Mouse (Mus musculus) lung, postnatal 14 days (tissue): ENCODE results near the gene Rnf7.
A peak's percentile ranks its signal among the peaks of the same experiment; 100 is the strongest.

Experiments used
- DNase-seq: peaks from one replicate; pipeline ENCODE4 v3.0.0; 2021

The Rnf7 gene

DNA sequence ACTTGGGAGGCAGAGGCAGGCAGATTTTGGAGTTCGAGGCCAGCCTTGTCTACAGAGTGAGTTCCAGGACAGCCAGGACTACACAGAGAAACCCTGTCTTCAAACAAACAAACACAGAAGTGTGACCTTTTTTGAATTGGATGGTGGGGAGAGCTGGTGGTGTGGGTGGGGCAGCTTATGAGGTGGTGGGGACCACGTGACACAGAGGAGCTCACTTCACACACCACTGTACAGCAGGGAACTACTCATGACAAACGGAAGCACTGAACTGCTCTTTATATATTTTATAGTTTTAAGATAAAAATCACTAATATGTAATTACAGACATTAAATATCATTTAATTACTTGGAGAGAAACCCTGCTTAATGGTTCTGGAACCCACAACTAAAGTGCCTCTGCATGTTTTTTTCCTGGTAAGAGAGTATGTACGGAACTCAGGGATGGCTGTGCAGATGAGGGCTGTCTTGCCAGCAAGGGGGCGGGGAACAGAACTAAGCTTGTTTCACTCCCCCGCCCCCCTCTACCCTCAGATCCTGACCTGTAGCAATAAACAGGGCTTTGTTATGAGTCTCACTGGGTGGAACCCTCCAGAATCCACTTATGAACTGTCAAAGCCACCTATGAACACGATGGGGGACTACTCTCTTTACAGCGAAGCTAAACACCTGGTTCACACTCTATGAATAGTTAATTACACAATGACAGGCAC lies 8.8 kb downstream of the Rnf7 start:
- no peak for DNase-seq

DNA sequence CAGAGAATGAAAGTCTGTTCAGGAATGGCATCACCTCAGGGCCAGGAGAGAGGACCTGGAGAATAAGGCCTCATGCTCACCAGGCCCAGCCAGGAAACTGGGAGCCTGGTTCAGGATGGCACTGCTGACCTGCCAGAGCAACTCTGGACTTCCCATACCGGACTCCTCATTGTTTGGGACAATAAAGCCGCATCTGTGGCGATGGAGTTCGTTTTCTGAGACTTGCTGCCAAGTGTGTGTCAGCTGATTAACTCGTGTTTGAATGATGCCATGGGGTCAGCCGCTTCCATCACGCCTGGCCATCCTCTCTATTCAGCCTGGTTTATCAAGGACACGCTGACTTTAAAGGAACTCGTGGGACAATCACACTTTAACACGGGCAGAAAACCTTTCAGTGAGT lies 14.8 kb downstream of the Rnf7 start:
- no peak for DNase-seq

DNA sequence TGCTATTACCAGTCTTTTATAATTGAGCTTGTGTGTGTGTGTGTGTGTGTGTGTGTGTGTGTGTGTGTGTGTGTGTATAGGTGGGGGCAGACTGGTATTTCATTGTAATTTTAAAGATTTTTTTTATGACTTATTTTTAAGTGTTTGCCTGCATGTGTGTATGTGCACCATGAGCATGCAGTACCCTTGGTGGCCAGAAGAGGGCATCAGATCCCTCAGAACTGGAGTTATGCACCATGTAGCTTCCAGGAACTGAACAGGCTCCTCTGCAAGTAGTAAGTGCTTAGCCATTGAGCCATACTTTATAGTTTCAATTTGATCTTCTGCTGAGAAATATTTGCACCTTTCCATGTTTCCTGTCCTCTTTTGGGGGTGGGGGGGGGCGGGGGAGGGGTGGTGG lies 16.9 kb downstream of the Rnf7 start:
- no peak for DNase-seq

DNA sequence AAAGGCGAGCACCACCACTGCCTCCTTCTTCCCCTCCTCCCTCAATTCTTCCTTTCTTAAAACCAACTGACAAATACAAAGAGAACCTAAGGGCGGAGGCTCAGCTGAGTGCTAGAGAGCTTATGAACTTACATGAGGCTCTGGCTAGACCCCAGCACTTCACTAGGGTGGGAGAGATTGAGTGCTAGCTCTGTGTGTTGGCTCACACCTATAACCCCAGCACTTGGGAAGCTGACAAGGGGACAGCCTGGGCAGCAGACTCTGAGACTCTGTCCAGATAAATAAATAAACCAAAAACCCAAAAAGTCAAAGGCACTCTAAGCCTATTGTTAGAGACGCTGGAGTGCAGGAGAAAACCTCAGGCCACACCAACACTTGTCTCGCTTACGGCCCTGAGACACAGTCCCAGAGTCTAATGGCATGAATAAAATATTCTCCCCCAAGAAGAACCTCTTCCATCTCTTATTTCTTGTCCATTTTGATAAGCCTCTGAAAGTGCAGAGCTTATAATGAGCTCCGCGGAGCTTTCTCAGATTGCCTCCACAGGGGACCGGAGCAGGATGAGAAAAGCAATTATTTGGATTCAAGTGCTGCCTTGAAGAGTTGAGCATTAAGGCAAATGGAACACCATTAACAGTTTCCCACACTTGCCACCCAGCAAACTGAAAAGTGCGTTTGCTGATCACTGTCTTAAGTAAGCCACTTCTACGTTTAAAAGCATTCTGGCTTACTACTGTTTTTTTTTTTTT lies 18.2 kb downstream of the Rnf7 start:
- no peak for DNase-seq

DNA sequence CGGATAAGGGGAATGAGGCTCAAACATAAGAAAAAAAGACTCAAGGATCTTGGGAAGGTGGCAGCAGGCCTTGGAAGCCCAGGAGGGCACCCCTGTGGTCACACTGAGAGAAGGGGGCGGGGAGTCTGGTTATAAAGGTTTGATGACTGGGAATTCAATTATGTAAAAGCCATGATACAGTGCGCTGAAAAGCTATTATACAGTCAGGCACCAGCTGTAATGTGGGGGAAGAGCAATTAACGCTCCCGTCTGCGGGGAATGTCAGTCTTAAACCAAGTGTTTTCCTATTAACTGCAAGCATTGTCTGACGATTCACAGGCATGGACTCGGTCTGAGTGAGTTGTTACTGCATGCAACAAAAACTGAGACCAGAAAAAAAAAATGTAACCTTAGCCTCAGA lies 22.9 kb downstream of the Rnf7 start:
- no peak for DNase-seq

DNA sequence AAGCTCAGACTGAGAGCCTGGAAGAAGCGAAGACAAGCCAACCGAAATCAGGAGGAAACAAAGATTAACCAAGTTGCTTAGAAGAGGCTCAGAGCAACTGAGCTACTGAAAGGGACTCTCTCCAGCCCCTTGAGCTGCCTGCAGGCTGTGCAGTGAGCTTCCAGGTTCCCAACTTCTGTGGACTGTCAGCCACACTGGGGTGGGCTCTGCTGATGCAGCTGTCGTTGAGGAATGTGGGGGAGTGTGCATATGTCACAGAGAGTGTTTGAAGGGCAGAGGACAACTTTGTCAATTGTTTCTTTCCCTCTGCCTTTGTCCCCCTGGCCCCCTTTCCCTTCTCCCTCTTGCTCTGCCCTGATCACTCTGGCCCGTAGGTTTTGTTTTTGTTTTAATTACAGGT lies 25.5 kb downstream of the Rnf7 start:
- DNase-seq, result no peak

DNA sequence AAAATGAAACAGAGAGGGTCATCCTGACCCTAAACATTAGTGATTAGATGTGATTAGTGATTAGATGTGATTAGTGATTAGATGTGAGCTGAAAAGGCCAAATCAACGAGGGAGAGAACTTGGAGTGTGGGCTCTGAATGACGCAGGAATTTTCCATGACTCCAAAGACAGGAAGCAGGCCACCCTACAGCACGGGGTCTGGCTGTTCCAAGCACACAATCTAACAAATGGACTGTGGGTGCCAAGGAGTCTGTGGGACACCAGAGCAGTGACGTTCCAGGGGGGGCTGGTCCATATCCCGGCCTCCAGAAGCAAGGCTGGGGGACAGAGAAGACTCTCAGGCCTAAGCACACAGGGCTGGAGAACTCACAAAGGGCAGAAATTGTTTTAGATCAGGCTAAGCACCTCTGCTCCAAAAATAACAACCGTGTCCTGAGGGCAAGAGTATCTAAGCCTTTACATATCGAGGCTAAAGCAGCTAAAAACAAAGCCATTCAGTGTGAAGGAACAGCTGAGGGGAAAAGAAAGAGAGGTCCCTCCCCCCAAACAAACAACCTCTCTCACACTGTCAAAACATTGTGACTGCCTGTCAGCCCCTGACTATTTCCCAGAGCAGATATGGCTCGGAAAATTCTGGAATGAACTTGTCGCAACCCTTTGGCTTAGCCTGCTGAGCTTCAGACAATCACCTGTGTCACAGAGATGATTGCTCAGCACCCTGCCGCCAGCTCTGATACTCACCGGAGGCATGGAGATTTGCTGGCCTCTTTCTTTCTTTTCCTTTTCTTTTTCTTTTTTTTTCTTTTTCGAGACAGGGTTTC lies 27.4 kb downstream of the Rnf7 start:
- peak; percentile 23 for DNase-seq

DNA sequence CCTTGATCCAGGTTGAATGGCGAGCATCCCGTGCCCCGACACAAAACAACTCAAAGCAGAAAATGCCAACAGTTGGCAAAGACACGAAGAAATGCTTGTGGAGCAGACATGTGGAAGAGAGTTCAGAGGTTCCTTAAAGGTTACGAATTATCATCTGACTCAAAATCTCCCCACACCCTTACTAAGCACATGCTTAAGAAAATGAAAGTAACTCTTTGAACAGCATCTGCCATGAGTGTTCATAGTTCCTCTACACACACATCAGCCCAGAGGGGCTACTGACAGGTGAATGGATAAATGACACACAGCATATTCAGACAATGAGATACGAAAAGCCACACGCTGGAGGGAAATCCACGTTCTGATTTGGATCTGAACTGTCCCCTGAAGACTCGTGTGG lies 29.0 kb downstream of the Rnf7 start:
- no peak for DNase-seq

DNA sequence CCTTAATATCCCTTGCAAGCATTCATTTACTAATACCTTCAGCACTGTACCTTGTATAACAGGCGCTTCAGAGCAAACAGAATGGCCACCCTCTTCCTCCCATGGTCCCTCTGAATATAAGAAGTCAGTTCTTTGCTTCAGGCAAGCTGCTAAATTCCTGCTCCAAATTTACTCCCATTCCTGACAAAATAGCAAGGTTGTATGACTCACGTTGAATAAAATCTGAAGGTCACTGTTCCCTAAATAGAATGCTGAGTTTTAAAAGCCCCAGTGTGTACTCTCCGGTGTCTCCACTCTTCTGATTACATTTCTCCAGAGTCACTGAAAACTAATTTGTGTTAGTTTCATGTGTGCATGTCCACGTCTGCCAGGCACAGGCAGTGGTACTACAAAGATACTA lies 33.1 kb downstream of the Rnf7 start:
- no peak for DNase-seq

DNA sequence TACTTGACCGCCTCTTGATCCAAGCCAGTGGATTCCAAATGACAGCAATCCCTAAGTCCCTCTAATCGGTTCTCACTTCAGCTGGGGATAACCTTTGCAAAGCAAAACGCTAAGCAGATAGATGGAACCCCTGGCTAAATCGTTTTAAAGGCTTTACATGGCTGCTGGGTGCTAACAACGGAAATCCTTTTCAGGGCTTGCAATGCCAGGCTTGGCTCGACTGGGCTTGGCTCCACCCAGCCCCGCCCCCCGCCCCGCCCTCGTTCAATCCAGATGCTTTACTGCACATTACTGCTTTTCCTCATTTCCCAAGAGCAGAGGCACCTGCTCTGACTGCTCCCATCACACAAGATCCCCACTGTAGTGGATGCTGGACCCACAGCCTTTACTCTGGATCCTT lies 36.4 kb downstream of the Rnf7 start:
- DNase-seq, result no peak

DNA sequence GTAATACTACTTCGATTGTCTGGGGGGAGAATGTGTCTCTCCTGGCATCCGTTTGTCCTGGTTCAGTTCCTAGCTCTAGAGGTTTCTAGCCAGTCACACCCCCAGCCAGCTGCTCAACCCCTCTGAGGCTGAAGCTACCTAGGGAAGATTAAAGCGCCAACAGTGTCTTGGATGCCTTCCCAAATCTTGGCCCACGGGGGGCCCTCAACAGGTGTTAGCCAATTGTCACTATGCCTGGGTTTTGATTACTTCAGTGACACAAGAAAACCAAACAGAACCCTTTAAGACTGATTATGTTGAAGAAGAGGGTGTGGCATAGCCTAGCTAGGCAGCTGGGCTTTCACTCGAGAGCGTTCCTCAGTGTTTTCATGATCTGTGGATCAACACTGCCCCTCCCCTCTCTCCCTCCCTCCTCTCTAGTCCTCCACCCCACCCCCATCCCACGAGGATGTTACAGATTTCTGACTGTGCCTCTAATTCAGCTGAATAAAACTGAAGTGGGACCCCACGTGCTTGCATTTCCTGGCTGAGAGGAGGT lies 40.1 kb downstream of the Rnf7 start:
- peak; percentile 46 for DNase-seq

DNA sequence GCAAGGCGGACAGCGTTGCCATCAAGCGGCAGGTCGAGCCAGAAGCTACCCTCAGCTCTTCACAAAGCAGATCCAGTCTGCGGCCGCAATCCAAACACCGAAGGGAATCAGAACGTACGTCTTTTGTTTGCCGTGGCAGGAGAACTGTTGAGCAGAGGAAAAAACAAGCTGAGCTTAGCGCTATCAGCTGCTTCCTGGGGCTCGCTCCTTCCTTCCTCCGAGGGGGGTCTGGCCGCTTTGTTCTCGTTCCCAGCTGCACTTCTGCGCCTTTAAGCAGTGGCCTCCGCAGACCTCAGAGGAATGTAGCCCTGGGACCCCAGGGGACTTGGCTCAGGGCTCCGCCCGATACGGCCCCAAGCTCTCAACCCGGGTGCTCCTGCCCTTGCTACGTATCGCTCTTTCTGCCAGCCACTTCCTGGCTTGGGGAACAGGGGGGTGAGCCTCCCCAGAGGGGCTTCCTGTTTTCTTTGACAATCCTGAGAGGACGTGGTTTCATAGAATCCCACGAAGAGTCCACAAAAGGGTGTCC lies 40.6 kb downstream of the Rnf7 start:
- DNase-seq, result peak; percentile 66

DNA sequence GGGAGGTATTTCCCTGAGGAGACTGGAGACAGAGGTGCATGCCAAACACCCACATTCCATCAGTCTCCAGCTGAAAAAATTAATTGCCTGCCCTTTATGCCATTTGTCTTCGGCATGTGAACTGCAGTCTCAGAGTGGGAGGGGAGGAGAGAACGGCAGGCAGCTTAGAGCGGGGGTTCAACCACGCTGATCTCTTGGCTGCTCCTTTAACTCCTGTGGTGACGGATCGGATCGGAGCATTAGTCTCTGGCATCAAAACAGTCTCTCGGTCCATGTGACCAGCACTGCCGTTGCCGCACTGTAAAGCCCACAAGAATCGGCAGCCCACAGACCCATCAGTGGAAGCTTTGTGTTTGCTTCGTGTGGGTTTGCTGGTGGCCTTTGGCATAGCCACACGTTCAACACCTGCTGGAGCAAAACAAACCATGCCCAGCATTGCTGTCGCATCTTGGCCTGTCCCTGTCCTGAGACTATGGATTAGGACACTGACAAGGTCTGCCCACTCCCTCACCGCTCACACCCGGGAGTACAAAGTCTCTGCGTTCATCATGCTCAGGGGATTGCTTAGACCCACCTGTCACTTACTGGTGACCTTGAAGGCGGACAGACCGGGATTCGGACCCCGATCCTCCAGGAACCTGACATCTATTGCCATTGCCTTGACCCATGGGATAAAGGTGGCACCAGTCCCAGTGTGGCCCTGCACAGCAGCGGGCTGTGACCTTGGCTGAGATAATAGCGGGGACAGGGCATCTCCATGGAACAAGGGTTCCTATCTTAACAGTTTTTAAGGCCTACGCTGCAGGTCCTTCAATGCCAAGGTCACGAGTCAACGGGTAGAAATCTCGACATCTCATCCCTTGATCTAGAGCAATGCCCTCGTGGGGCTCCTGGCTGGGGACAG lies 41.3 kb downstream of the Rnf7 start:
- DNase-seq, result no peak

DNA sequence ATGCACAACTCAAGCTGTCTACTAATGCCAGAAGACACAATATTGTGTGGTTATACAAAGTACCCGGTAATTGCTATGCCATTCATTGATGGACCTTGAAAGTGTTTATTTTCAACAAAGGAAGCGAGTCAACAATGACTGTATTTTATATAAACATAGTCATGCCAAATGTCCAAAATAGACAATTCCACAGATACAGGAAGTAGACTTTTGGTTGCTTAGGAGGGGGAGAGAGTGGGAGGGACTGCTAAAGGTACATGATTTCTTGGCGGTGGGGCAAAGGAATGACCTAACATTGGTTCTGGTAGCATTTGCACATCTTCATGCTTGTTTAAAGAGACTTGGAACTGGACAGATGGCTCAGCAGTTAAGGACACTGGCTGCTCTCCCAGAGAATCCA lies 45.9 kb downstream of the Rnf7 start:
- no peak for DNase-seq

DNA sequence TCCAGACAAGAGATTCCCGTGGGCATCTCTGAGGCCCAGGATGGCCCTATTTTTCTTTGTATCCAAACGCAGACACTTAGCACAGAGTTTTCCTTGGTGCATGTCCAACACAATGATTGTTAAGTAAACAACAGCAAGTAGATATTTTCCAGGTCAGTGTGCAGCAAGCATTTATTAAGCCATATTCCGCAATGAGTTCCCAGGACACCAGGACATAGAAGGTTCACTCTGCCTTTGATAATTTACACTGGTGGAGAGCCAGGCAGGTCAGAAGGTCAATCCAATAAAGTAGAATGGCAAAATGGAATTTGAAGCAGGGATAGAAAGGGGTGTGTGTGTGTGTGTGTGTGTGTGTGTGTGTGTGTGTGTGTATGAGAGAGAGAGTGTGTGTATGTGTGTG lies 47.4 kb downstream of the Rnf7 start:
- DNase-seq, result no peak

DNA sequence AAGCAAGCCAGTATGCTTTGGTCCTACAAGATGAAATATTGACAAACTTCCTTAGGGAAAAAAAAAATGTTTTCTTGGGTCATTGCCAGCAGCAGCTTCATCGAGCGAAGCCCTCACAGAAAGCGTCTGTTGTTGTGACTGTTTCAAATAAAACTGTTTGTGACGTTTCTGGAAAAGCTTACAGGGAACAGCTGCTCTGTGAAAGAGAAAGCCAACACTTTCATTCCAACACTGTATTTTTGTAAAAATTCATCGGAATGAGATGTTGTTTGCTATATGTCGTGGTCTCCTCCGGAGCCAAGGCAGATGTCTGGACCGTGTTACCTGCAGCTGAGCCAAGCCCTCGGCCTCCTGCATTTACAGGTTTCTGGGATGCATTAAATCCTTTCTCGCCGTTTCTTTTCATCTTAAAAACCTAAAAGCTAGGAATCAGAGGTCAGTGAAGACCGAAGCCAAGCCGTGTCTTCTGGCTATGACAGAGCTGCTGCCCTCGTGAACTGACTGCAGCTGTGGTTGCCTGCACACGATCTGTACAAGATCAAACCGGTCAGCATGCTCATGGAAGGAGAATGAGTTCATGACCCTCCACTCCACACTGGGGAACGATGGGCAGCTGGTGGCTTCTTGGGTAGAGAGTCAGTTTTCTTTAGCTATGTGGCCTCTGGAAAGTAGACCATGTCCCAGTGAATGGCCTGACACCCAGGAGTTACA lies 50.0 kb downstream of the Rnf7 start:
- peak; percentile 27 for DNase-seq

DNA sequence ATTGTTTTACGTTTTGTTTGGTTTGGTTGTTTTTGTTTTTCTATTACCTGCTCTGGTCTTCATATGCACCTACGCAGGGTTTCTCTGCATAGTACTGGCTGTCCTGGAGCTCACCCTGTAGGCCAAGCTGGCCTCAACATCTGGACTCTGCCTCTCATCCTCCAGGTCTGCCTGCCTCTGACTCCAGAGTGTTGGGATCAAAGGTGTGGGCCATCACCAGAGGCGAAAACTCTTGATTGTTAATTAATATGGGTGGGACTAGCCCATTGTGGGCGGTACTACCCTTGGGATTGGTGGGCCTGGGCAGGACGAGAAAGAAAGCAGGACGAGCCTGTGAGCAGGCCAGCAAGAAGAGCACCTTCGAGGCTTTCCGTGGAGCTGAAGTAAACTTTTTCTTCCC lies 54.4 kb downstream of the Rnf7 start:
- no peak for DNase-seq
